Mouse (Mus musculus): ENCODE measurements at regions not wholly inside any gene's neighbourhood (a gene's known extent, or its start where the extent isn't known, plus 50 kb on each side); places are given as distances from the start of the nearest gene placed in this dataset.

- DNase-seq (ENCODE audit: low read depth), result no peak
Observed at GRCm38 (mm10) chr2:21908813-21909480, 318.4 kb upstream of the Myo3a start.

GRCm38 (mm10) chr2:21909481-21909966, 317.8 kb upstream of the Myo3a start:
- DNase-seq (ENCODE audit: low read depth), result peak; percentile 40

GRCm38 (mm10) chr2:21917804-21918690, 309.3 kb upstream of the Myo3a start:
- DNase-seq (ENCODE audit: low read depth), result no peak

GRCm38 (mm10) chr2:21919091-21919490, 308.2 kb upstream of the Myo3a start:
- no peak for DNase-seq (ENCODE audit: low read depth)

GRCm38 (mm10) chr2:21927656-21928055, 299.6 kb upstream of the Myo3a start:
- DNase-seq (ENCODE audit: low read depth), result no peak

- no peak for DNase-seq (ENCODE audit: low read depth)
Observed at GRCm38 (mm10) chr2:21939993-21940392, 287.3 kb upstream of the Myo3a start.

GRCm38 (mm10) chr2:21940797-21941487, 286.4 kb upstream of the Myo3a start:
- DNase-seq (ENCODE audit: low read depth), result peak; percentile 48

GRCm38 (mm10) chr2:21941488-21942000, 285.8 kb upstream of the Myo3a start:
- no peak for DNase-seq (ENCODE audit: low read depth)

- no peak for DNase-seq (ENCODE audit: low read depth)
Observed at GRCm38 (mm10) chr2:21943676-21944075, 283.6 kb upstream of the Myo3a start.

GRCm38 (mm10) chr2:21946484-21946883, 280.8 kb upstream of the Myo3a start:
- no peak for DNase-seq (ENCODE audit: low read depth)

- no peak for DNase-seq (ENCODE audit: low read depth)
Observed at GRCm38 (mm10) chr2:21951279-21951678, 276.0 kb upstream of the Myo3a start.

GRCm38 (mm10) chr2:21956112-21956963, 271.0 kb upstream of the Myo3a start:
- DNase-seq (ENCODE audit: low read depth), result no peak

GRCm38 (mm10) chr2:21958365-21958764, 268.9 kb upstream of the Myo3a start:
- DNase-seq (ENCODE audit: low read depth), result peak; percentile 55

- no peak for DNase-seq (ENCODE audit: low read depth)
Observed at GRCm38 (mm10) chr2:21958802-21959201, 268.5 kb upstream of the Myo3a start.

GRCm38 (mm10) chr2:21963343-21964026, 263.8 kb upstream of the Myo3a start:
- no peak for DNase-seq (ENCODE audit: low read depth)

GRCm38 (mm10) chr2:21964027-21964605, 263.2 kb upstream of the Myo3a start:
- DNase-seq (ENCODE audit: low read depth), result no peak

- DNase-seq (ENCODE audit: low read depth), result no peak
Observed at GRCm38 (mm10) chr2:21970774-21971406, 256.4 kb upstream of the Myo3a start.

- DNase-seq (ENCODE audit: low read depth), result no peak
Observed at GRCm38 (mm10) chr2:21974599-21974998, 252.7 kb upstream of the Myo3a start.

GRCm38 (mm10) chr2:21975547-21975946, 251.8 kb upstream of the Myo3a start:
- no peak for DNase-seq (ENCODE audit: low read depth)

- DNase-seq (ENCODE audit: low read depth), result no peak
Observed at GRCm38 (mm10) chr2:21976337-21976736, 251.0 kb upstream of the Myo3a start.
